Mouse (Mus musculus) mouse embryonic stem cell (cell line): Measurements from ENCODE around the gene Mul1.

Source experiments
- in situ Hi-C, 2 experiments: fragments of 300-500 bp; cut with MboI; formaldehyde crosslinking; loops; 1 replicate in 1 of 2; 3 replicates in 1 of 2; pipeline ENCODE4 v1.14.3; 2019 to 2020; ENCODE audit warnings: low sequenced_read_pairs in 2 of 2, low pct_unique_long_range_greater_than_20kb in 1 of 2, mixed read lengths in 1 of 2; ENCODE audit not compliant: unreplicated experiment in 1 of 2

The Mul1 gene

GRCm38 (mm10) chr4:138434347-138435316 is at the start of gene Mul1:
Gene Mul1, plus strand, starts transcription at chr4:138434671.
- in situ Hi-C loops: no loop called here

- in situ Hi-C loops: no loop called here
Measured at GRCm38 (mm10) chr4:138393703-138394102, 40.8 kb upstream of the Mul1 start.

- in situ Hi-C loops: no loop called here
Measured at GRCm38 (mm10) chr4:138395087-138395970, 39.1 kb upstream of the Mul1 start.

- in situ Hi-C loops: no loop called here
Measured at GRCm38 (mm10) chr4:138395971-138396645, 38.4 kb upstream of the Mul1 start, which contains the start of gene Fam43b. Gene Fam43b, minus strand, starts transcription at chr4:138396528.

- in situ Hi-C loops: no loop called here
Measured at GRCm38 (mm10) chr4:138396711-138397110, 37.8 kb upstream of the Mul1 start.

GRCm38 (mm10) chr4:138404806-138405205 is 29.7 kb upstream of the Mul1 start:
- in situ Hi-C loops: no loop called here

- in situ Hi-C loops: no loop called here
Measured at GRCm38 (mm10) chr4:138407479-138408194, 26.8 kb upstream of the Mul1 start.

GRCm38 (mm10) chr4:138411011-138411410 is 23.5 kb upstream of the Mul1 start:
- in situ Hi-C loops: no loop called here

- in situ Hi-C loops: no loop called here
Measured at GRCm38 (mm10) chr4:138411504-138412121, 22.9 kb upstream of the Mul1 start.

- in situ Hi-C loops: loop anchor here in 1 of 2 experiments (5.0 kb wide), 1 partner anchor 97 kb away; no protein-coding TSS in a partner anchor
Measured at GRCm38 (mm10) chr4:138414725-138415124, 19.7 kb upstream of the Mul1 start.

GRCm38 (mm10) chr4:138415991-138416390 is 18.5 kb upstream of the Mul1 start:
- in situ Hi-C loops: loop anchor here in 1 of 2 experiments (5.0 kb wide), 1 partner anchor 99 kb away; no protein-coding TSS in a partner anchor

GRCm38 (mm10) chr4:138416414-138416813 is 18.1 kb upstream of the Mul1 start:
- in situ Hi-C loops: loop anchor here in 1 of 2 experiments (5.0 kb wide), 1 partner anchor 99 kb away; no protein-coding TSS in a partner anchor

- in situ Hi-C loops: loop anchor here in 1 of 2 experiments (5.0 kb wide), 1 partner anchor 101 kb away; no protein-coding TSS in a partner anchor
Measured at GRCm38 (mm10) chr4:138417882-138418281, 16.6 kb upstream of the Mul1 start.

GRCm38 (mm10) chr4:138418340-138418957 is 16.0 kb upstream of the Mul1 start:
- in situ Hi-C loops: loop anchor here in 1 of 2 experiments (5.0 kb wide), 1 partner anchor 101 kb away; no protein-coding TSS in a partner anchor

GRCm38 (mm10) chr4:138425028-138425427 is 9.4 kb upstream of the Mul1 start:
- in situ Hi-C loops: loop anchor here in 1 of 2 experiments (5.0 kb wide), 1 partner anchor 103 kb away; no protein-coding TSS in a partner anchor

- in situ Hi-C loops: loop anchor here in 1 of 2 experiments (5.0 kb wide), 1 partner anchor 103 kb away; no protein-coding TSS in a partner anchor
Measured at GRCm38 (mm10) chr4:138425604-138426003, 8.9 kb upstream of the Mul1 start.
